In the genomic region with DNA sequence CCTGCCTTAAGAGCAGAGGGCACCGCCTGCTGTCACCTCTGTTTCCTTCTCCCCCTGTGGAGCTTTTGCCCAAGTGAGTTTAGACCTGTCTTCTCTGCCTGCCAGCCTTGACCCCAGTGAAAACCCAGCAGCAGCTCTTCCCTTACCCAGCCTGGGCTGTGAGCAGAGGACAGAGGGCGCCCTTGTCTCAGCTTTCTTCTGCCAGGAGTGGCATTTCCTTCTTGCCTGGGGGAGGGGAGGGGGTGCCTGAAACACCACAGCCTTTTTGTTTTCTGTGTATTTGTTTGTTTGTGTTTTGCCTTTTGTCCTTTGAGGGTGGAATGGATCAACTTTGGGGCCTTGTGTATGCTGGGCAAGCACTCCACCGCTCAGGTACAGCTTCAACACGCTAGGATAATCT, we compare ENCODE assay signal across 10 mouse cellular contexts. TPM values are rescaled to one million over a fixed set of nuclear protein-coding genes. Genes with fewer than 3 reads are reported as not detected.
DNase-seq lines count a peak whose midpoint lies in the region; ATAC-seq and TF ChIP-seq lines count a peak whose summit lies in the region.
"Had no signal": no experiment of that assay in that cellular context is flagged by ENCODE, and none has a peak within 500 bp of the region (broad histone marks: within the 10 kb centered on the region; RNA-seq: fewer than 3 reads in every experiment).

No protein-coding gene starts in this region.

- ATAC-seq in midbrain, postnatal 0 days (ENCODE audit: low FRiP score) = no peak
- no peak for ATAC-seq in midbrain, embryonic 16.5 days
- peak; percentile 28; the same call in 1 of the 2 replicates for ATAC-seq in kidney, embryonic 14.5 days (ENCODE audit: low FRiP score, low TSS enrichment)
- ATAC-seq in cerebellum, adult (ENCODE audit: insufficient number of reproducible peaks, low FRiP score, low TSS enrichment) = no peak
- ATAC-seq: midbrain, embryonic 13.5 days had no signal

- intact Hi-C loops in heart, adult 2 months (cut with DNase I) = no loop called here

- no peak overlapping the region for H3K4me2 ChIP-seq in midbrain, postnatal 0 days (ENCODE audit: low read depth, low read length, poor library complexity, severe bottlenecking)
- no peak overlapping the region for H3K4me2 ChIP-seq in midbrain, embryonic 16.5 days (ENCODE audit: low read length)
- no peak overlapping the region for H3K4me2 ChIP-seq in kidney, embryonic 14.5 days (replicated peaks; ENCODE audit: low read depth, low read length)
- H3K4me2 ChIP-seq: embryonic facial prominence, embryonic 15.5 days; midbrain, embryonic 13.5 days had no signal

- H3K27me3 ChIP-seq in heart, adult 2 months (ENCODE audit: control insufficient read depth, insufficient read depth, low read length) = no peaks in the 10 kb centered on the region
- H3K27me3 ChIP-seq in midbrain, postnatal 0 days (ENCODE audit: insufficient read depth, low read length) = no peaks in the 10 kb centered on the region
- H3K27me3 ChIP-seq in midbrain, embryonic 16.5 days (ENCODE audit: control insufficient read depth, insufficient read depth, low read depth, low read length) = no peaks in the 10 kb centered on the region
- H3K27me3 ChIP-seq in kidney, embryonic 14.5 days (ENCODE audit: control insufficient read depth, insufficient read depth, low read length) = no peaks in the 10 kb centered on the region
- H3K27me3 ChIP-seq: embryonic facial prominence, embryonic 15.5 days; midbrain, embryonic 13.5 days had no signal

- no peak for TF ChIP-seq EP300 in heart, adult 2 months (IDR thresholded peaks at IDR 0.05; ENCODE audit: insufficient read depth, low read depth, low read length)

- no peaks in the 10 kb centered on the region for H3K9me3 ChIP-seq in midbrain, postnatal 0 days (ENCODE audit: low read length)
- no peaks in the 10 kb centered on the region for H3K9me3 ChIP-seq in midbrain, embryonic 16.5 days (replicated peaks; ENCODE audit: control insufficient read depth, low read length, poor library complexity, severe bottlenecking)
- H3K9me3 ChIP-seq in kidney, embryonic 14.5 days (ENCODE audit: control insufficient read depth, low read length) = no peaks in the 10 kb centered on the region
- H3K9me3 ChIP-seq: embryonic facial prominence, embryonic 15.5 days; midbrain, embryonic 13.5 days had no signal

- H3K79me2 ChIP-seq in heart, adult 2 months (replicated peaks; ENCODE audit: control insufficient read depth, insufficient read depth, low read length) = no peaks in the 10 kb centered on the region

- no peak for DNase-seq in heart, adult 2 months
- no peak for DNase-seq in heart, adult 8-10 months (ENCODE audit: low spot score)
- no peak for DNase-seq in midbrain, postnatal 0 days (ENCODE audit: low spot score)
- DNase-seq in thymus, postnatal 25 days = peak; percentile 55
- no peak for DNase-seq in layer of hippocampus, adult 9-10 months (ENCODE audit: low spot score)

- H3K4me3 ChIP-seq in heart, adult 2 months = no peak overlapping the region
- no peak overlapping the region for H3K4me3 ChIP-seq in midbrain, postnatal 0 days (ENCODE audit: low read depth, low read length)
- no peak overlapping the region for H3K4me3 ChIP-seq in midbrain, embryonic 16.5 days (ENCODE audit: low read depth, low read length)
- H3K4me3 ChIP-seq in kidney, embryonic 14.5 days (ENCODE audit: low read length) = no peak overlapping the region
- H3K4me3 ChIP-seq: embryonic facial prominence, embryonic 15.5 days; midbrain, embryonic 13.5 days had no signal

- no peaks in the 10 kb centered on the region; the same call in 1 of the 2 replicates for H3K36me3 ChIP-seq in heart, adult 2 months (ENCODE audit: control insufficient read depth, insufficient read depth, low read length)
- no peaks in the 10 kb centered on the region for H3K36me3 ChIP-seq in midbrain, postnatal 0 days (ENCODE audit: insufficient read depth, low read length)
- no peaks in the 10 kb centered on the region for H3K36me3 ChIP-seq in midbrain, embryonic 16.5 days (ENCODE audit: control insufficient read depth, insufficient read depth, low read length)
- peaks cover 46% of the 10 kb centered on the region for H3K36me3 ChIP-seq in kidney, embryonic 14.5 days (ENCODE audit: control insufficient read depth, insufficient read depth, low read length)

- no peak overlapping the region; the same call in 1 of the 2 replicates for H3K27ac ChIP-seq in heart, adult 2 months
- no peak overlapping the region for H3K27ac ChIP-seq in midbrain, postnatal 0 days (ENCODE audit: low read depth, low read length)
- H3K27ac ChIP-seq in midbrain, embryonic 16.5 days (ENCODE audit: low read length) = no peak overlapping the region
- peak overlapping the region; percentile 74 for H3K27ac ChIP-seq in kidney, embryonic 14.5 days (ENCODE audit: low read depth, low read length)
- H3K27ac ChIP-seq: embryonic facial prominence, embryonic 15.5 days; midbrain, embryonic 13.5 days had no signal

- H3K4me1 ChIP-seq in heart, adult 2 months (ENCODE audit: control insufficient read depth, insufficient read depth, low read length) = peaks cover 2% of the 10 kb centered on the region; the same call in 1 of the 2 replicates
- no peaks in the 10 kb centered on the region for H3K4me1 ChIP-seq in midbrain, postnatal 0 days (ENCODE audit: insufficient read depth, low read length)
- no peaks in the 10 kb centered on the region for H3K4me1 ChIP-seq in midbrain, embryonic 16.5 days (ENCODE audit: control insufficient read depth, insufficient read depth, low read length)
- no peaks in the 10 kb centered on the region; the same call in 1 of the 2 replicates for H3K4me1 ChIP-seq in kidney, embryonic 14.5 days (ENCODE audit: control insufficient read depth, insufficient read depth, low read length)
- H3K4me1 ChIP-seq: midbrain, embryonic 13.5 days had no signal

- TF ChIP-seq POLR2A in heart, adult 2 months (IDR thresholded peaks at IDR 0.05; ENCODE audit: insufficient read depth, low read depth, low read length) = no peak

- WGBS in heart, adult 2 months = 84% methylated on average over 4 of the region's 4 CpGs
- WGBS in midbrain, postnatal 0 days = 83% methylated on average over 4 of the region's 4 CpGs
- WGBS in midbrain, embryonic 16.5 days = 85% methylated on average over 4 of the region's 4 CpGs
- WGBS in kidney, embryonic 14.5 days = 85% methylated on average over 4 of the region's 4 CpGs

- H3K9ac ChIP-seq in heart, adult 2 months (ENCODE audit: low read depth, low read length) = no peak overlapping the region
- no peak overlapping the region for H3K9ac ChIP-seq in midbrain, postnatal 0 days (replicated peaks; ENCODE audit: low read length, poor library complexity, severe bottlenecking)
- H3K9ac ChIP-seq in midbrain, embryonic 16.5 days (ENCODE audit: low read depth, low read length) = no peak overlapping the region
- H3K9ac ChIP-seq in kidney, embryonic 14.5 days (ENCODE audit: low read depth, low read length) = no peak overlapping the region
- H3K9ac ChIP-seq: embryonic facial prominence, embryonic 15.5 days; midbrain, embryonic 13.5 days had no signal

- peak; percentile 14 for TF ChIP-seq CTCF in heart, adult 2 months (IDR thresholded peaks at IDR 0.05)
- peak; percentile 29; the same call in 1 of the 2 replicates for TF ChIP-seq CTCF in midbrain, postnatal 0 days (IDR thresholded peaks at IDR 0.05)

RNA-seq across cellular contexts. Expression of gene Swap70, which starts 50.9 kb away (rescaled TPM):
- total RNA-seq in heart, adult 2 months (2021) = 10 to 100 TPM; 12.1 to 12.7 TPM
- 7.7 and 8.8 TPM in 2 replicates for polyA plus RNA-seq in heart, adult 2 months (2012; rRNA removed)
- total RNA-seq in heart, adult 8-10 months (2022) = 10 to 100 TPM; 11.0 to 13.4 (median 12.0) TPM
- 7.3 and 11.4 TPM in 2 replicates for total RNA-seq in midbrain, postnatal 0 days (2014; rRNA removed)
- polyA plus RNA-seq in midbrain, postnatal 0 days (2015; fragmentation: Nextera tagmentation; extraction: Ambion mirVana) = 6.3 and 7.0 TPM in 2 replicates
- 8.5 and 9.9 TPM in 2 replicates for polyA plus RNA-seq in midbrain, embryonic 16.5 days (2015; fragmentation: Nextera tagmentation; extraction: Ambion mirVana)
- polyA plus RNA-seq in kidney, embryonic 14.5 days (2014; fragmentation: Nextera tagmentation; extraction: Ambion mirVana) = 15.7 and 30.3 TPM in 2 replicates
